Mouse (Mus musculus) CH12.LX (cell line): ENCODE data around the gene Lmo1.

Experiments used
- CTCF ChIP-seq, 2 experiments: IDR thresholded peaks in 1 of 2; conservative IDR thresholded peaks in 1 of 2; 2 replicates each; pipeline ENCODE4 v1.5.1; 2011 to 2012; ENCODE audit warnings: low read depth in 2 of 2, low read length in 2 of 2, improper control_type of control experiment in 1 of 2, inconsistent platforms in 1 of 2, mild to moderate bottlenecking in 1 of 2, moderate library complexity in 1 of 2
- ELF1 ChIP-seq: IDR thresholded peaks from 2 replicates; pipeline ENCODE4 v1.6.1; 2014; ENCODE audit warnings: low read depth, mild to moderate bottlenecking, inconsistent platforms, low read length, improper control_type of control experiment
- EP300 ChIP-seq: IDR thresholded peaks from 2 replicates; pipeline ENCODE4 v1.6.1; 2011; ENCODE audit warnings: low read length, improper control_type of control experiment
- ETS1 ChIP-seq: conservative IDR thresholded peaks from 2 replicates; pipeline ENCODE4 v1.6.1; 2012; ENCODE audit warnings: low read depth, mild to moderate bottlenecking, inconsistent platforms, low read length, improper control_type of control experiment, moderate library complexity
- HCFC1 ChIP-seq: IDR thresholded peaks from 2 replicates; pipeline ENCODE4 v1.6.1; 2012; ENCODE audit warnings: low read depth, mild to moderate bottlenecking, inconsistent platforms, low read length, improper control_type of control experiment
- JUND ChIP-seq: conservative IDR thresholded peaks from 2 replicates; pipeline ENCODE4 v1.6.1; 2011; ENCODE audit warnings: low read depth, low read length, improper control_type of control experiment
- MAFK ChIP-seq: IDR thresholded peaks from 2 replicates; pipeline ENCODE4 v1.6.1; 2011; ENCODE audit warnings: low read length, improper control_type of control experiment; ENCODE audit not compliant: insufficient replicate concordance
- MEF2A ChIP-seq: IDR thresholded peaks from 2 replicates; pipeline ENCODE4 v1.6.1; 2014; ENCODE audit warnings: low read depth, mild to moderate bottlenecking, inconsistent platforms, low read length, improper control_type of control experiment, borderline replicate concordance
- MYC ChIP-seq: IDR thresholded peaks from 2 replicates; pipeline ENCODE4 v1.6.1; 2011; ENCODE audit warnings: low read depth, mild to moderate bottlenecking, improper control_type of control experiment, low read length
- POLR2A ChIP-seq: IDR thresholded peaks from 2 replicates; pipeline ENCODE4 v1.6.1; 2011; ENCODE audit warnings: low read depth, mild to moderate bottlenecking, improper control_type of control experiment, low read length
- RAD21 ChIP-seq: IDR thresholded peaks from 2 replicates; pipeline ENCODE4 v1.6.1; 2011; ENCODE audit warnings: low read depth, mild to moderate bottlenecking, low read length, improper control_type of control experiment, moderate library complexity
- RCOR1 ChIP-seq: conservative IDR thresholded peaks from 2 replicates; pipeline ENCODE4 v1.6.1; 2012; ENCODE audit warnings: low read depth, mild to moderate bottlenecking, inconsistent platforms, low read length, improper control_type of control experiment
- UBTF ChIP-seq: IDR thresholded peaks from 2 replicates; pipeline ENCODE4 v1.6.1; 2012; ENCODE audit warnings: low read depth, mild to moderate bottlenecking, inconsistent platforms, low read length, improper control_type of control experiment, moderate library complexity
- USF1 ChIP-seq: IDR thresholded peaks from 2 replicates; pipeline ENCODE4 v1.6.1; 2014; ENCODE audit warnings: low read depth, mild to moderate bottlenecking, inconsistent platforms, low read length, improper control_type of control experiment

DNA sequence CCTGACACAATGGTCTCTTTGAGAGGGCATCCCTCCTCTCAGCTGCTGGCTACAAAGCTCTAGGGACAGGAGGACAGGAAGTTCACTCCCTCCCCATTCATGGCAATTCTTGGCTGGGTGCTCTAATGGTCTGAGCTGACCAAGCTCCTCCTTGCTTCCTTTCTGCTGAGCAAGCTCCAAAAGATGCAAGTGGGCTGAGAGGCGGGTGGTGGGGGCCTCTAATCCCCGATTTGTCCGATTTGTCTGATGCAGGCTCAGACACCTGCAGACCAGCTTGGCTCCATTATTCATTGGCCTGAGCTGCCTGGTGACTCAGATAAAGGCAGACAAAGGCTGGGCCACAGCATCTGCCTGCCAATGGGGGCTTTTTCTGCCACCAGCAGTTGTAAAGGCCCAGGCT lies 33.3 kb downstream of the Lmo1 start:
- TF ChIP-seq CTCF (conservative IDR thresholded peaks at IDR 0.05 in 1 of 2, IDR thresholded peaks at IDR 0.05 in 1 of 2; ENCODE audit: low read depth in 2 of 2, low read length in 2 of 2) = no peak
- TF ChIP-seq USF1 = no peak
- no peak for TF ChIP-seq MEF2A
- TF ChIP-seq RAD21 = no peak
- TF ChIP-seq ELF1 = no peak
- TF ChIP-seq ETS1 = no peak
- no peak for TF ChIP-seq POLR2A
- TF ChIP-seq RCOR1 = no peak
- TF ChIP-seq UBTF = no peak
- TF ChIP-seq MAFK = no peak
- no peak for TF ChIP-seq JUND
- TF ChIP-seq MYC = no peak
- no peak for TF ChIP-seq EP300
- TF ChIP-seq HCFC1 = no peak
